Mouse (Mus musculus): ENCODE results near the gene Scg2. TPM values are rescaled to one million over a fixed set of nuclear protein-coding genes. Genes with fewer than 3 reads are reported as not detected.

The Scg2 gene
- total RNA-seq (2022) = not detected

- peak; percentile 21 for DNase-seq (ENCODE audit: low spot score)
Observed at GRCm38 (mm10) chr1:79439609-79440308, at the start of gene Scg2. Gene Scg2 (minus strand): TSS chr1:79440120.

DNA sequence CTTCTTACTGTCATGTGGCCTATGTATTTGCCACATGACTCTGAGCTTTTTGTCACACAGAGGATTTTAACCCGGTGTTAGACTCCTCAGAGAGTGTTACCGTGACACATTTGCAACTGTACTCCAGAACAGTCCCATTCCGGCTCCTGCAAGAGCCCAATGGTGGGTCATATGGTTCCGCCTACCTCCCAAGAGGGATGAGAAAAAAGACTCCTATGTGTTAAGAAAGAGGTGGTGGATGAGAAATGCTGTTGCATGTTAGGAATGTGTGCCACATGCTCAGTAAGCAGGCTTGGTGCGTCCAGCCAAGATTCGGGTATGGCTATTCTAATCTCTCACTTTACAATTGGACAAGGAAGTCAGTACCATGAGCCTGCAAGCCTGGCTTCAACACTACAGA lies 45.6 kb upstream of the Scg2 start:
- no peak for DNase-seq (ENCODE audit: low spot score)

GRCm38 (mm10) chr1:79470856-79471255 lies 30.9 kb upstream of the Scg2 start:
- no peak for DNase-seq (ENCODE audit: low spot score)

- DNase-seq (ENCODE audit: low spot score) = no peak
Observed at GRCm38 (mm10) chr1:79469871-79470270, 30.0 kb upstream of the Scg2 start.

DNA sequence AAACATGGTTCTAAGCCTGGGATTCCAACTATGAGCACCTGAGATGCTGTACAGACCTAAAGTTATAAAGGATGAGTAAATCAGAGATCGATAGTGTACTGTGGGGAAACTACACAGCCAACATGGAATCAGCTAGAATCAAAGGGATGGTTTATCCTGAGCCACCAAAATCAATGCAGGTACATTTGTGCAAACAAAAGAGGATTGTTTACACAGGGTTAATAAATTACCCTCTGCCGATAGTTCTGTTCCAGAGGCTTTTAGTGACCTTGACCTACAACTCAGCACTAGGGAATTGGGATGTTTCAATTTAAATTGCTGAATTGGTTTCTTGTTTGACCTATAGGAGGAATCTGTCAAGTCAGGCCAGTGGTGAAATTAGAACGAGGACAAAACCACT lies 26.7 kb upstream of the Scg2 start:
- DNase-seq (ENCODE audit: low spot score) = no peak

DNA sequence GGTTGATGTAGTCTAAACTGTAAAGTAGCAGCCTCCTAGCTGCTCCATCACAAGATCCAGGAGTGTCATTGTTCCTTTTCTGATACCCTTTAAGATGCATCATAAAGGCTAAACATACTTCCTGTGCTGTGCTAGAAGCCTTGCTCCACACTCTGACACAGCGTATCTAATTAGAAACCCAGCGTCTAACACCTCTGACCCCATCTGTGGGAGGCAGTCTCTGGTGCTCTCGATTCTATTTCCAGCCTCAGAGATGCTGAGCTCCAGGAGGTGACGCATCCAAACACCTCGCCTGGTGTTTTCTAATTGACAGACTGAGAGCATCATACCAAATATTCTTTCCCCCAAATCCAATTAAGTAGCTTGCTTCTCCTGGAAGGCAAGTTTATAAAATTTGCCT lies 18.6 kb upstream of the Scg2 start:
- DNase-seq (ENCODE audit: low spot score) = no peak

- no peak for DNase-seq (ENCODE audit: low spot score)
Observed at GRCm38 (mm10) chr1:79454164-79454563, 14.2 kb upstream of the Scg2 start.

DNA sequence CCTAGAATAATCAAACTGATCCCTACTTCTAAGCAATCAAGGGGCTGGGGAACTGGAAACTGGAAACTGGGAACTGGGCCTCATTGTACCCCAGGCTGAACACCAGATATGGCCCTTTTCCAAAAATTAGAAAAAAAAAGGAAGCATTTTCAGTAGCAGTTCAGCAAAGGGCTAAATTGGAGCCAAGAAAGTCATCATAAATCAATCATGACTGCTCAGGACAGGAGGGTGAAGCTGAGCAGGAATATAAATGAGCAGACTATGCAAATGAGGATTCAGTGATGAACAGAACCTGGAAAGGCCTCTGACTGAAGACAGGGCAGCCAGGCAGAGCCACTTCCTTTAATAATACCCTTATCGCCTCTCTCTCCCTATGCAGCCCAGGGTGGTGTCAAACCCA lies 12.4 kb upstream of the Scg2 start:
- DNase-seq (ENCODE audit: low spot score) = no peak

DNA sequence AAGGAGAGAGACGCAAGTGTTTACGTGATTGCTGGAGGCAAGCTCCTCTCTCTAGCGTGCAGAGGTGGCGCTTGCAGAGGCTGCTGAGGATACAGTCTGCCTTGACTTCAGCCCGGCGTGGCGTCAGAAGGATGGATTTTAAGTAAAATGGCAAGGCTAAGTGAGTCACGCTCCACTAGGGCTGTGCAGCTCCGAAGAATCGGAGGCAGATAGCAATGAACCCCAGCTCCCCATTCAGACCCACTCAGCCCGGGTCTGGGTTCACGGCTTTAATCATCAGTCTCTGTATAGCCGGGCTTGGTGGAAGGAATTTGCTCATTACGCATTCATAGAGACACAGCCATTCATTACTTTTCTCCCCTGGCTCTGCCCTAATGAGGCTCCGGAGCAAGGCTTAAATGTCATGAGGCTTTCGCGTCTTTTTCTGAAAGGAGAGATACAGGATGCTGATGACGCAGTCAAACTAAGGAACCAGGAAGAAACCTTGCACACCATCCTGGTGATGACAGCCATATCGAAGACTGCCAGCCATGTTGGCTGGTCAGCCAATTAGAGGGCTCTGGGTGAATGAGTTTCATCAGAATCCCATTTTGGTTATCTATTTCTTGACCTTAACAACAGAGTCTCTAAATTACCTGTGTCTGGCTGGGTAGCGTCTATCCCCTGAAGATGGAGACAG lies 10.6 kb upstream of the Scg2 start:
- DNase-seq (ENCODE audit: low spot score) = no peak

DNA sequence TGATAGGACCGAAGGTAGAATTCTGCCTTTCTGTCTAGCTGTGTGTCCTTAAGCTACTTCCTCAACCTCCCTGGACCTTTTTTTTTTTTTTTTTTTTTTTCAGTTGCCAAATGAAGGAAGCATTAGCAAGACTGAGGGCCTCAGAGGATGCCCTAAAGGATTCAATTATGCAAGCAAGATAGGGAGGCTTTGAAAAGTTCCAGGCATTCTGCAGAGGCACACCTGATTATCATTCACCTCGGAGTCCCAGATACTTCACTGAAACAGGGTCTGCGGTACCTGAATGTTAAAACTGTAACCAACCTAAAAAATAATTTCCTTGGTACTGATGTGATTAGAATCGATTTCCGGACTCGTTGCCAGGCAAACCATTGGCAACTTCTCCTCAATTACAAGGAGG lies 10.0 kb upstream of the Scg2 start:
- DNase-seq (ENCODE audit: low spot score) = no peak

DNA sequence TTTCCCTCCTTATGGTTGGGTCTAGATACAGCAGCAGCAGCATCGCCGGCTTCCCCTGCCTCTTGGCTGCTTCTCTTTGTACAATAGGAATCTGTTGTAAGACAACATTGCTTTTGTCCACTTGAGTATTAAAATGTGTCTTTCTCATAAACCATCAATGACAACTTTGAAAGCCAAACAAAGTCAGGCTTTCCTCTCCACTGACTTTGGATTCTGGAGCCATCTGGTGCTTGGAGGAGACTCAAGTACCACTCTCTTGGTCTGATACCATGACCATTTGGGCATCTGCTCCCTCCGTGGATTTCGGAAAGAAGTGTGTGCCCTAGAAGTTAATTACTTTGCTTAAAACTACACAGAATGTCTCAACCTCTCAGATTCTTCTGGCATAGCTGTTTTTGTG lies 5.7 kb upstream of the Scg2 start:
- DNase-seq (ENCODE audit: low spot score) = no peak

DNA sequence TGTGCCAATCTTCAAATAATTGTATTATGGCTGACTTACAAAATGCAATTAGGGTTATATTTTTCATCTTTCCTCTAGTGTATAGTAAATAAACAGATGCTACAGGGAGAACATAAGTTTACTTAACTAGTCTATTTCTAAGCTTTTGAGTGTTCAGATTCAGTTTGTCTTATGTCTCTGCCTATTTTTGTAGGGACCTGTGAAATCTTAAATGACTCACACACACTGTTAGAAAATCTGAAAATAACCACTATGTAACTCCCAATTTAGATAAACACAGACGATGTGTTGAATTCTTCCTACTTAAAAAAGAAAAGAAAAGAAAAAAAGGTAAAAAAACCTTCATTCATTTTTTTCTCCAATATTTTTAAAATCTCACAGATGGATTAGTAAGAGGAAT lies 2.2 kb downstream of the Scg2 start:
- DNase-seq (ENCODE audit: low spot score) = no peak

- DNase-seq (ENCODE audit: low spot score) = no peak
Observed at GRCm38 (mm10) chr1:79436671-79437070, 3.2 kb downstream of the Scg2 start.

- DNase-seq (ENCODE audit: low spot score) = no peak
Observed at GRCm38 (mm10) chr1:79429058-79429457, 10.9 kb downstream of the Scg2 start.

DNA sequence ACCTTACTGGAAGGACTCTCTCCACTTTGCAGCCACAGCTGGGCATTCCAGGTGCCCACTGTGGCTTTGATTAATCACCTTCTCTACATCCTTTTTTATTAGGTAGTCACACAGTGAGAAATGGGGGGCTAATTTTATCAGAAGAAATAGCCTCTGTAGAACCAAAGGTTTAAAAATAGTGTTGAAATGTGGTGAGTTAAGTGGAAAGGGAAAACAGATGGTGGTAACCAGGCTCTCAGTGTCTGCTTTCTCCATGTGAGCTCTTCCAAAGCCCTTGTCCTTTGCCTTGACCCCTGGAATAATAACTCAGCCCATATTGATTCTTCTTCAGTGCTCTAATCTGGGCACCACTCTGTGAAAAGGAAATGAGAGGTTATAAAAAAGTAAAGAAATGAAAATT lies 24.4 kb downstream of the Scg2 start:
- no peak for DNase-seq (ENCODE audit: low spot score)

DNA sequence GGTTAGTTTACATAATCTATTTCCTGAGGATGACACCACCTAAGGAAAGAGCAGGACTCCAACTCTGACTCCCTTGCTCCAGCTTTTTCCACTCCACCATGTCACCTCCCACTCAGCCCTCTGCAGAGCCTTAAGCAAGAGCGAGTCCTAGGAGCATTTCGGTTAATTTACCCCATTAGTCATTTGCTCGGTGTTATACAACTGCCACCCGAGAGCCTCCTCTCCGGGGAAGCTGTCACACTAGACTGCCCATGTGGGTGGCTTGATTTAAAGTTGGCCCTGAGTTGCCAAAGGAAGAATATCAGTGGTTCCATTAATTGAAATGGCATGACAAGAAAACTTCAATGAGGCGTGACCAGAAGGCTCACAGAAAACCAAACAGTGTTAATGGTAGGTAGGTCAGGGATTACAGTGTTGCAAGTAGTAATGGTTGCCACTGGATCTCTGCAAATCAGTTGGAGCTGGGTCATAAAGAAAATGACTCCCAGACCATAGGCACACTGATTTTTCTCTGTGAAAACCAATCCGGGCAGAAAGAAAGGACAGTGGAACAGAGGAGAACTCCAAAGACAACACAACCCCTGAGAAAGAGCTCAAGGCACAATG lies 33.5 kb downstream of the Scg2 start:
- no peak for DNase-seq (ENCODE audit: low spot score)

- DNase-seq (ENCODE audit: low spot score) = no peak
Observed at GRCm38 (mm10) chr1:79401090-79402012, 38.6 kb downstream of the Scg2 start.

GRCm38 (mm10) chr1:79400284-79400683 lies 39.6 kb downstream of the Scg2 start:
- no peak for DNase-seq (ENCODE audit: low spot score)

All from heart, adult 8-10 months (tissue).